Mouse (Mus musculus) testis, adult 2 months (tissue): ENCODE measurements around the gene Nfatc2.

Experiments used
- CTCF ChIP-seq: fragments of 200-500 bp; IDR thresholded peaks from 2 replicates; pipeline ENCODE4 v1.5.1; 2012; ENCODE audit warnings: low read depth, mild to moderate bottlenecking, inconsistent platforms, low read length, moderate library complexity; ENCODE audit not compliant: control insufficient read depth, insufficient read depth, insufficient replicate concordance
- POLR2A ChIP-seq: fragments of 200-500 bp; IDR thresholded peaks from 2 replicates; pipeline ENCODE4 v1.6.1; 2012; ENCODE audit warnings: low read depth, mild to moderate bottlenecking, inconsistent platforms, low read length, moderate library complexity; ENCODE audit not compliant: control insufficient read depth

DNA sequence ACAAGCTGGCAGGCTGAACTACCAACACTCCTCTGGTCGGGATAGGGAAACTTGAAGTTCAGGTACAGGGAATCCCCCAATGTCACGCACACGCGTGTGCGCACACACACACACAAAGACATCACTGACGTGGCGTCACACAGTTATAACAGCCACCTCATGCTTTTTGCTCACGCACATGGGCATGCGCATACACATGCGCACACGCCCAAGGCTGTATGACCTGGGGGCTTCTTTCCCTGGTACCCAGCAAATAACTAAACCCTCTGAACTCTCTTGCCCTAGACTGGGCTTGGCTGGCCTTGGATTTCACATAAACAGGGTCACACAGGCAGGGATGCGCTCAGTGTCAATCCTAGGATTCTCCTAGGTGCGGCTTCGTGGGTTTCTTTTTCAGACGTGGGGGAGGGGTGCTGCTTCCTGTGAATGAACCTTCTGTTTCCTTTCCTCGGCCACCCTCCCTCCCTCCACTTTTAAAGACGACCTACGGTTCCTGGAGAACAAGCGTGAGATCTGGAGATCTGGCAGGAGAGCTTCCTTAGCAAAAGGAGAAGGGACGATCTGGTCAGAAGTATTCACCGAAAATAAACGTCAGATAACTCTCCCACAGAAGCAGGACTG is 21.1 kb downstream of the Nfatc2 start:
- TF ChIP-seq POLR2A (no peak), CTCF (no peak)
